Mouse (Mus musculus): ENCODE results near the gene Gm5741. TPM values are rescaled to one million over a fixed set of nuclear protein-coding genes. Genes with fewer than 3 reads are reported as not detected.

Gm5741 gene
- polyA plus RNA-seq, 1 experiment = not detected

GRCm38 (mm10) chr8:85080532-85081215 lies 12.9 kb upstream of the Gm5741 start, which contains the start of gene Wdr83os:
Gene Wdr83os (plus strand): TSS chr8:85080740.
- TF ChIP-seq CEBPB (IDR thresholded peaks at IDR 0.05; ENCODE audit: low read depth) (no peak), USF1 (IDR thresholded peaks at IDR 0.05; ENCODE audit: low read depth) (no peak), MAX (IDR thresholded peaks at IDR 0.05) (peak; percentile 9)
- Histone ChIP-seq H3K36me3 (ENCODE audit: control insufficient read depth, insufficient read depth) (peaks cover 34% of the 10 kb centered on the region), H3K79me2 (ENCODE audit: control insufficient read depth, insufficient read depth) (peaks cover 28% of the 10 kb centered on the region), H3K4me3 (ENCODE audit: insufficient read depth, poor library complexity, severe bottlenecking) (peak within 1 kb of the TSS; percentile 69), H3ac (ENCODE audit: control insufficient read depth, insufficient read length, low read depth) (peak within 1 kb of the TSS; percentile 83), H3K79me3 (ENCODE audit: low read depth) (peaks cover 15% of the 10 kb centered on the region), H3K27me3 (ENCODE audit: control insufficient read depth, insufficient read depth, insufficient read length) (no peaks in the 10 kb centered on the region)

- H3ac ChIP-seq (ENCODE audit: control insufficient read depth, insufficient read length, low read depth) = peak overlapping the region; percentile 82
- H3K27me3 ChIP-seq (ENCODE audit: control insufficient read depth, insufficient read depth, insufficient read length) = no peaks in the 10 kb centered on the region
- H3K36me3 ChIP-seq (ENCODE audit: control insufficient read depth, insufficient read depth) = peaks cover 39% of the 10 kb centered on the region
- peaks cover 33% of the 10 kb centered on the region for H3K79me2 ChIP-seq (ENCODE audit: control insufficient read depth, insufficient read depth)
- TF ChIP-seq USF1 (IDR thresholded peaks at IDR 0.05; ENCODE audit: low read depth) (no peak), MAX (IDR thresholded peaks at IDR 0.05) (no peak), FOSL1 (IDR thresholded peaks at IDR 0.05; ENCODE audit: insufficient read depth, low read length, poor library complexity, severe bottlenecking) (no peak), CTCF (IDR thresholded peaks at IDR 0.05; ENCODE audit: control insufficient read depth, insufficient read depth, insufficient read length) (no peak), CEBPB (IDR thresholded peaks at IDR 0.05; ENCODE audit: low read depth) (no peak), MYOG (IDR thresholded peaks at IDR 0.05; ENCODE audit: control insufficient read depth, extremely low read depth, insufficient read length) (no peak), MYOD1 (IDR thresholded peaks at IDR 0.05; ENCODE audit: control insufficient read depth, insufficient read length, low read depth) (no peak)
- H3K79me3 ChIP-seq (ENCODE audit: low read depth) = peaks cover 15% of the 10 kb centered on the region
- peak overlapping the region; percentile 69 for H3K4me3 ChIP-seq (ENCODE audit: insufficient read depth, poor library complexity, severe bottlenecking)
These were observed 12.4 kb upstream of the Gm5741 start for GRCm38 (mm10) chr8:85080214-85080531.

- Histone ChIP-seq H3K79me2 (ENCODE audit: control insufficient read depth, insufficient read depth) (peaks cover 55% of the 10 kb centered on the region), H3K4me3 (ENCODE audit: insufficient read depth, poor library complexity, severe bottlenecking) (no peak overlapping the region), H3K27me3 (ENCODE audit: control insufficient read depth, insufficient read depth, insufficient read length) (no peaks in the 10 kb centered on the region), H3ac (ENCODE audit: control insufficient read depth, insufficient read length, low read depth) (no peak overlapping the region), H3K36me3 (ENCODE audit: control insufficient read depth, insufficient read depth) (peaks cover 60% of the 10 kb centered on the region), H3K79me3 (ENCODE audit: low read depth) (peaks cover 24% of the 10 kb centered on the region)
- TF ChIP-seq CTCF (IDR thresholded peaks at IDR 0.05; ENCODE audit: control insufficient read depth, insufficient read depth, insufficient read length) = peak; percentile 77
- TF ChIP-seq USF1 (IDR thresholded peaks at IDR 0.05; ENCODE audit: low read depth) = no peak
- no peak for TF ChIP-seq MAX (IDR thresholded peaks at IDR 0.05)
- no peak for TF ChIP-seq MYOD1 (IDR thresholded peaks at IDR 0.05; ENCODE audit: control insufficient read depth, insufficient read length, low read depth)
- no peak for TF ChIP-seq CEBPB (IDR thresholded peaks at IDR 0.05; ENCODE audit: low read depth)
- no peak for TF ChIP-seq MYOG (IDR thresholded peaks at IDR 0.05; ENCODE audit: control insufficient read depth, extremely low read depth, insufficient read length)
- no peak for TF ChIP-seq FOSL1 (IDR thresholded peaks at IDR 0.05; ENCODE audit: insufficient read depth, low read length, poor library complexity, severe bottlenecking)
These were observed 9.2 kb upstream of the Gm5741 start for GRCm38 (mm10) chr8:85076993-85077392.

- Histone ChIP-seq H3K79me3 (ENCODE audit: low read depth) (peaks cover 17% of the 10 kb centered on the region), H3ac (ENCODE audit: control insufficient read depth, insufficient read length, low read depth) (no peak overlapping the region), H3K36me3 (ENCODE audit: control insufficient read depth, insufficient read depth) (peaks cover 60% of the 10 kb centered on the region), H3K27me3 (ENCODE audit: control insufficient read depth, insufficient read depth, insufficient read length) (no peaks in the 10 kb centered on the region), H3K4me3 (ENCODE audit: insufficient read depth, poor library complexity, severe bottlenecking) (no peak overlapping the region), H3K79me2 (ENCODE audit: control insufficient read depth, insufficient read depth) (peaks cover 50% of the 10 kb centered on the region)
- TF ChIP-seq MYOD1 (IDR thresholded peaks at IDR 0.05; ENCODE audit: control insufficient read depth, insufficient read length, low read depth) = no peak
- TF ChIP-seq FOSL1 (IDR thresholded peaks at IDR 0.05; ENCODE audit: insufficient read depth, low read length, poor library complexity, severe bottlenecking) = no peak
- no peak for TF ChIP-seq MAX (IDR thresholded peaks at IDR 0.05)
- no peak for TF ChIP-seq USF1 (IDR thresholded peaks at IDR 0.05; ENCODE audit: low read depth)
- TF ChIP-seq MYOG (IDR thresholded peaks at IDR 0.05; ENCODE audit: control insufficient read depth, extremely low read depth, insufficient read length) = no peak
- TF ChIP-seq CTCF (IDR thresholded peaks at IDR 0.05; ENCODE audit: control insufficient read depth, insufficient read depth, insufficient read length) = peak; percentile 57
- TF ChIP-seq CEBPB (IDR thresholded peaks at IDR 0.05; ENCODE audit: low read depth) = no peak
These were observed 8.2 kb upstream of the Gm5741 start for GRCm38 (mm10) chr8:85076001-85076400.

- Histone ChIP-seq H3K36me3 (ENCODE audit: control insufficient read depth, insufficient read depth) (peaks cover 61% of the 10 kb centered on the region), H3K27me3 (ENCODE audit: control insufficient read depth, insufficient read depth, insufficient read length) (no peaks in the 10 kb centered on the region), H3K79me3 (ENCODE audit: low read depth) (peaks cover 15% of the 10 kb centered on the region), H3K79me2 (ENCODE audit: control insufficient read depth, insufficient read depth) (peaks cover 37% of the 10 kb centered on the region), H3K4me3 (ENCODE audit: insufficient read depth, poor library complexity, severe bottlenecking) (no peak overlapping the region), H3ac (ENCODE audit: control insufficient read depth, insufficient read length, low read depth) (no peak overlapping the region)
- TF ChIP-seq FOSL1 (IDR thresholded peaks at IDR 0.05; ENCODE audit: insufficient read depth, low read length, poor library complexity, severe bottlenecking) (no peak), USF1 (IDR thresholded peaks at IDR 0.05; ENCODE audit: low read depth) (no peak), CTCF (IDR thresholded peaks at IDR 0.05; ENCODE audit: control insufficient read depth, insufficient read depth, insufficient read length) (no peak), MAX (IDR thresholded peaks at IDR 0.05) (no peak)
These were observed 6.8 kb upstream of the Gm5741 start for GRCm38 (mm10) chr8:85074617-85075016.

- peaks cover 59% of the 10 kb centered on the region for H3K36me3 ChIP-seq (ENCODE audit: control insufficient read depth, insufficient read depth)
- no peaks in the 10 kb centered on the region for H3K27me3 ChIP-seq (ENCODE audit: control insufficient read depth, insufficient read depth, insufficient read length)
- H3K79me2 ChIP-seq (ENCODE audit: control insufficient read depth, insufficient read depth) = peaks cover 32% of the 10 kb centered on the region
- H3K4me3 ChIP-seq (ENCODE audit: insufficient read depth, poor library complexity, severe bottlenecking) = no peak overlapping the region
- H3ac ChIP-seq (ENCODE audit: control insufficient read depth, insufficient read length, low read depth) = no peak overlapping the region
- peaks cover 13% of the 10 kb centered on the region for H3K79me3 ChIP-seq (ENCODE audit: low read depth)
- TF ChIP-seq USF1 (IDR thresholded peaks at IDR 0.05; ENCODE audit: low read depth) = no peak
- no peak for TF ChIP-seq MAX (IDR thresholded peaks at IDR 0.05)
- no peak for TF ChIP-seq CTCF (IDR thresholded peaks at IDR 0.05; ENCODE audit: control insufficient read depth, insufficient read depth, insufficient read length)
- no peak for TF ChIP-seq MYOG (IDR thresholded peaks at IDR 0.05; ENCODE audit: control insufficient read depth, extremely low read depth, insufficient read length)
- no peak for TF ChIP-seq FOSL1 (IDR thresholded peaks at IDR 0.05; ENCODE audit: insufficient read depth, low read length, poor library complexity, severe bottlenecking)
- TF ChIP-seq CEBPB (IDR thresholded peaks at IDR 0.05; ENCODE audit: low read depth) = no peak
- no peak for TF ChIP-seq MYOD1 (IDR thresholded peaks at IDR 0.05; ENCODE audit: control insufficient read depth, insufficient read length, low read depth)
These were observed 6.4 kb upstream of the Gm5741 start for GRCm38 (mm10) chr8:85074167-85074566.

All from C2C12 (cell line).